Mouse (Mus musculus) lung, postnatal 0 days (tissue): ENCODE measurements around the gene Ptpn1. TPM values are rescaled to one million over a fixed set of nuclear protein-coding genes. Genes with fewer than 3 reads are reported as not detected.

Experiments used
- ATAC-seq: fragments of 200-750 bp; cut with Nextera tagmentation; 2 replicates; pipeline ENCODE4 v1.8.0; 2017; ENCODE audit warnings: moderate library complexity
- DNase-seq: peaks from one replicate; pipeline ENCODE4 v3.0.0-alpha.2; 2016; ENCODE audit warnings: low spot score
- H3K27ac ChIP-seq: fragments of 300-500 bp; sonication (generic); 2 replicates; pipeline ENCODE4 v1.5.1; 2014; ENCODE audit warnings: antibody characterized with exemption, mild to moderate bottlenecking, low read length, mixed read lengths
- H3K27me3 ChIP-seq: fragments of 300-500 bp; sonication (generic); replicated peaks from 2 replicates; pipeline ENCODE4 v1.6.1; 2014; ENCODE audit warnings: low read length, mixed read lengths; ENCODE audit not compliant: insufficient read depth
- H3K36me3 ChIP-seq: fragments of 300-500 bp; sonication (generic); 2 replicates; pipeline ENCODE4 v1.6.1; 2014; ENCODE audit warnings: low read length, mixed read lengths; ENCODE audit not compliant: insufficient read depth
- H3K4me1 ChIP-seq: fragments of 300-500 bp; sonication (generic); 2 replicates; pipeline ENCODE4 v1.6.1; 2014; ENCODE audit warnings: antibody characterized with exemption, low read depth, low read length, mixed read lengths; ENCODE audit not compliant: insufficient read depth
- H3K4me2 ChIP-seq: fragments of 300-500 bp; sonication (generic); replicated peaks from 2 replicates; pipeline ENCODE4 v1.6.1; 2014; ENCODE audit warnings: low read depth, mild to moderate bottlenecking, low read length, moderate library complexity, mixed read lengths
- H3K4me3 ChIP-seq: fragments of 300-500 bp; sonication (generic); 2 replicates; pipeline ENCODE4 v1.5.1; 2014; ENCODE audit warnings: low read depth, low read length
- H3K9ac ChIP-seq: fragments of 300-500 bp; sonication (generic); replicated peaks from 2 replicates; pipeline ENCODE4 v1.6.1; 2014; ENCODE audit warnings: low read depth, mild to moderate bottlenecking
- H3K9me3 ChIP-seq: fragments of 300-500 bp; sonication (generic); 2 replicates; pipeline ENCODE4 v1.6.1; 2016; ENCODE audit warnings: low read length, mixed read lengths
- CTCF ChIP-seq: IDR thresholded peaks from 2 replicates; pipeline ENCODE4 v1.5.1; 2016; ENCODE audit warnings: antibody characterized with exemption, mild to moderate bottlenecking
- EP300 ChIP-seq: IDR thresholded peaks from 2 replicates; pipeline ENCODE4 v1.6.1; 2016; ENCODE audit warnings: antibody characterized with exemption, mild to moderate bottlenecking, control low read depth
- WGBS: fragments of 180-500 bp; shearing (Covaris S2); extraction: QIAGEN DNeasy Blood & Tissue Kit; methylation state at CpG from one replicate; pipeline ENCODE4 v1.1.7; 2014; 5-methylcytosine and 5-hydroxymethylcytosine counted together
- polyA plus RNA-seq: library from polyadenylated mRNA; unstranded; fragments of >200 nt; fragmentation: Nextera tagmentation; extraction: Ambion mirVana; gene quantifications from 2 replicates; pipeline ENCODE4 v1.2.1, GENCODE M21; 2015

The Ptpn1 gene
- polyA plus RNA-seq, 1 experiment from 2014 or later, result 81.2 TPM

DNA sequence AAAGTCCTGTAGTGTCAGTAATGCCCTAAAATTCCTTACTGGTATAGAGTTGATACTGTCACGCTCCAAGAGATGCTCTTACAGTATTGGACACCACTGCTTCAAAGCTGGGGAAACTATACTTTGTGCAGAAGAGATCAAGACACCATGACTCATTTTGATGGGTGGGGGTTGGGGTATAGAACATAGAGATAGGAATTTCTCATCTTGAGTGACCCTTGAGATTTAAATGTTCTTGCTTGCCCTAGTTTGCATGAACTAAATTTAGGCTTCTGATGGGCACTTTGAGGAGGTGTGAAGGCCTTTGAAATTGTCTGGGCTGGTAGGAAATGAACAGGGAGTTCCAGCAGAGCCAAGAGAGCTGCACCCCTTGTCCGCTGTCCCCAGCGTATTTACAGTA, 4.1 kb downstream of the Ptpn1 start:
- peaks cover 33% of the 10 kb centered on the region; the same call in 1 of the 2 replicates for H3K4me1 ChIP-seq
- DNase-seq, result no peak
- no peak overlapping the region for H3K4me3 ChIP-seq
- 80% methylated on average over 3 of the region's 3 CpGs for WGBS
- H3K4me2 ChIP-seq, result no peak overlapping the region
- no peak overlapping the region for H3K9ac ChIP-seq
- ATAC-seq, result no peak
- H3K36me3 ChIP-seq, result peaks cover 4% of the 10 kb centered on the region; the same call in 1 of the 2 replicates
- no peak overlapping the region for H3K27ac ChIP-seq
- no peaks in the 10 kb centered on the region for H3K27me3 ChIP-seq
- TF ChIP-seq EP300 (no peak), CTCF (no peak)
- no peaks in the 10 kb centered on the region for H3K9me3 ChIP-seq

DNA sequence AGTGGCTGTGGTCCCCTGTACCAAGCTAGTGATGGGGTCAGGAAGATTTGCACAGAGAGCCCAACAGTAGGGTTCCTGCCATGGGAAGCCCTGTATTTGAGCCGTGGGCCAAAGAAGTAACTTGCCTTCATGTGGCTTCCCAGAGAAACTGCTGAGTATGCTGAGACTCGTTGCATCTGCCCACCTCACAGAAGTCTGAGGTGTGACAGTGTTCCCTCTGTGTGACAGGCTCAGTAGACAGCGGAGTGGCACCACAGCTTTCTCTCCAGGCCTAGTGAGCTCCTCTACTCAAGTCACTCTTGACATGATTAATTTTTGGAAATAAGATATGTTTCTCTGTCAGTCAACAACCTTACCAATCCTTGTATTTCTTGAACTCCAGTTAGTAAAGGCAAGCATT, 6.9 kb downstream of the Ptpn1 start:
- H3K4me3 ChIP-seq, result no peak overlapping the region
- peaks cover 4% of the 10 kb centered on the region; the same call in 1 of the 2 replicates for H3K36me3 ChIP-seq
- H3K4me1 ChIP-seq, result peaks cover 55% of the 10 kb centered on the region
- H3K9ac ChIP-seq, result no peak overlapping the region
- H3K27me3 ChIP-seq, result no peaks in the 10 kb centered on the region
- 76% methylated on average over 3 of the region's 3 CpGs for WGBS
- TF ChIP-seq CTCF, result no peak
- no peak for TF ChIP-seq EP300
- H3K4me2 ChIP-seq, result no peak overlapping the region
- no peaks in the 10 kb centered on the region for H3K9me3 ChIP-seq
- H3K27ac ChIP-seq, result no peak overlapping the region
- ATAC-seq, result no peak
- no peak for DNase-seq

DNA sequence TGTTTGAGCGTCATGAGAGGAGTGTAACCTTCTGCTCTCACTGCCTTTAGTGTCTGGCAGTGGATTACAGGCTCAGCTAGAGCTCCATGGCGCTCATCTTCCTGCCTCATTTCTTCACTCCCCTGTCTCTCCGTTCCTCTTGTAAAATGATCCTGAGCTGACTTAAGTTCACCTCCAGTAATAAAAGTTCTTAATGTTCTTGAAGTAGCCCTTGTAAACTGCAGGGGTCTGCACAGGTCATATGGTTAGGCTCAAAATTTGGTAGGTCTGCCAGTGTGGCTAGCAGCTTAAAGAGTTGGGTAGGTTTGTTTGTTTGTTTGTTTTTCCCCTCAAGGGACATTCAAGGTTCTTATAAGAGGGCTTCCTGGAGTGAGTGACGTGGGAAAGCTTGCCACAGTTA, 7.3 kb downstream of the Ptpn1 start:
- Histone ChIP-seq H3K4me3 (no peak overlapping the region), H3K36me3 (peaks cover 4% of the 10 kb centered on the region; the same call in 1 of the 2 replicates), H3K9ac (no peak overlapping the region), H3K9me3 (no peaks in the 10 kb centered on the region), H3K27me3 (no peaks in the 10 kb centered on the region), H3K4me2 (no peak overlapping the region), H3K4me1 (peaks cover 59% of the 10 kb centered on the region), H3K27ac (no peak overlapping the region)
- DNase-seq, result no peak
- no peak for TF ChIP-seq EP300
- TF ChIP-seq CTCF, result no peak
- WGBS, result 44% methylated on average over 4 of the region's 4 CpGs
- no peak for ATAC-seq

DNA sequence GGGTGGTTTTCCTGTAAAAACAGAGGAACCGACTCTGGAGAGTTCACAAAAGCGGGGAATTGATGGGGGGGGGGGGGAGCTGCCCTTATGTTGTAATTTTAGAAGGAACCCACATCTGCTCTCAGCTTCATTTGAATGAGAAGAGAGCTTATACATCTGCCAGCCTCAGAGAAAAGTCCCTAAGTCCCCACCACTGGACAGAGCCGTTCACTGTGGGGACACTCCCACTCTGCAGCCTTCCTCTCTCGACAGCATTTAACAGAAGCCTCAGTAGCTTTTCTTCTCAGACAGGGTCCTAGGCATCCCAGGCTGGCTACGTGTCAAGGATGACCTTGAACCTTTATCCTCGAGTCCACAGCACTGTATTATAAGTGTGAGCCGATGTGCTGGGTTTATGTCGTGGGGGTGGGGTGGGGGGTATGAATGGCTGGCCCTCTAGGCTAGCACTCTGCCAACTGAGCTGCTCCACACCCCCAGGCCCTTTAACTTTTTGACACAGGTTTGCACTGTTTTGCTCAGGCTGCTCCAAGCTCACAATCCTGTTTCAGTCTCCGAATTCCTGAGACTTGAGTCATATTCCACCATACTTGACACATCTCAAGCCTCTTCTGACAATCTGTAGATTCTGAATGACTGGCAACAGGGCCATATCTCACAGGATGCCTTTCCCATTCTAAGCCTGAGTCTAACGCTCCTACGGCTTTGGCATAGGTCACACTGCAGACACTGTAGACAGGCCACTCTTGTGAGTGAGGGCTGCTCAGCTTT, 8.0 kb downstream of the Ptpn1 start:
- peak overlapping the region; percentile 54 for H3K27ac ChIP-seq
- ATAC-seq (peak; percentile 48), DNase-seq (peak; percentile 68)
- H3K4me2 ChIP-seq, result no peak overlapping the region
- peaks cover 4% of the 10 kb centered on the region; the same call in 1 of the 2 replicates for H3K36me3 ChIP-seq
- H3K4me3 ChIP-seq, result no peak overlapping the region
- no peaks in the 10 kb centered on the region for H3K9me3 ChIP-seq
- WGBS, result 25% methylated on average over 10 of the region's 11 CpGs
- peaks cover 64% of the 10 kb centered on the region for H3K4me1 ChIP-seq
- H3K9ac ChIP-seq, result no peak overlapping the region
- no peak for TF ChIP-seq CTCF
- peak; percentile 34; the same call in 1 of the 2 replicates for TF ChIP-seq EP300
- H3K27me3 ChIP-seq, result no peaks in the 10 kb centered on the region

DNA sequence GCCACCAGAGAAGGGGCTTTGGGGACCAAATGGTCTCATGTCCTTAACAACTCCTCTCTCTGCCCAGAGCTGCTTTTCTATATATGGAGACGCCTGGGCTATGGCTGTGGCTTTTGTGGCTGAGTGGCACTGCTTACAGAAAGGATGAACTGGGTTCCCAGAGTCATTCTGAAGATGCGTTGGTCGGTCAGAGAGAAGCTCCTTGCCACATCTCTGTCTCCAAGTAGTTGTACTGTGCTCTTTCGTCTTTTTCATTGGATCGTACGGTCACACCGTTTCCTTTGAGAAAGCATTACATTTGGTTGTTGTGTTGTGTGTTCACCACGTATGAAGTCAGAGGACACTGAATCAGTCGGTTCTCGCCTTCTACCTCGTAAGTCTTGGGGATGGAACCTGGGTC, 8.8 kb downstream of the Ptpn1 start:
- no peak overlapping the region for H3K4me3 ChIP-seq
- H3K27me3 ChIP-seq, result no peaks in the 10 kb centered on the region
- ATAC-seq (no peak), DNase-seq (no peak)
- TF ChIP-seq CTCF, result no peak
- no peak for TF ChIP-seq EP300
- H3K9ac ChIP-seq, result no peak overlapping the region
- no peak overlapping the region for H3K4me2 ChIP-seq
- H3K27ac ChIP-seq, result no peak overlapping the region
- H3K36me3 ChIP-seq, result peaks cover 3% of the 10 kb centered on the region; the same call in 1 of the 2 replicates
- H3K9me3 ChIP-seq, result no peaks in the 10 kb centered on the region
- peaks cover 64% of the 10 kb centered on the region for H3K4me1 ChIP-seq
- 90% methylated on average over 11 of the region's 11 CpGs for WGBS

DNA sequence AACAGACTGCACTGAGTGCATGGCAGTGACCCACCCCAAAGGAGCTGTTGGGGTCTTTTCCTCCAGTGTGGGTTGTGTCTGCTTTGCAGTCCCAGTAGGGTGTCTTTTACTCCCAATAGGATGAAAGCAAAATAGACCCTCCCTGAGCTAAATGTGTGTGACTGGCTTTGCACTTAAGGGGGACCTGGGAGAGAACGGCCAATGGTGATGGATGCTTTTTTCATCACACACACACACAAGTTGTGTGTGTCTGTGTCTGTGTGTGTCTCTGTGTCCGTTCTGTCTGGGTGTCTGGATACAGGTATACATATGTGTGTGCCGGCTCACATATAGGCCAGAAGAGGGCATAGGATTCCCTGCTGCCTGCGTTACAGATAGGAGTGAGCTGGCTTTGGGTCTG, 9.5 kb downstream of the Ptpn1 start:
- H3K9me3 ChIP-seq, result no peaks in the 10 kb centered on the region

More for the DNA sequence above, 9.5 kb downstream of the Ptpn1 start:
- ATAC-seq, result no peak
- peak overlapping the region; percentile 92; the same call in 1 of the 2 replicates for H3K27ac ChIP-seq
- H3K4me3 ChIP-seq, result no peak overlapping the region
- no peak for DNase-seq
- H3K36me3 ChIP-seq, result no peaks in the 10 kb centered on the region; the same call in 1 of the 2 replicates
- no peaks in the 10 kb centered on the region for H3K27me3 ChIP-seq
- H3K4me1 ChIP-seq, result peaks cover 64% of the 10 kb centered on the region
- H3K4me2 ChIP-seq, result 0 out of 2 replicates have a peak overlapping the region, but pooled peaks have one; percentile 11
- WGBS, result 61% methylated on average over 4 of the region's 4 CpGs
- TF ChIP-seq EP300 (no peak), CTCF (peak; percentile 14; the same call in 1 of the 2 replicates)
- H3K9ac ChIP-seq, result no peak overlapping the region
